Mouse (Mus musculus) kidney, postnatal 10 days (tissue): ENCODE data around the gene Pdhx.

Experiments used
- DNase-seq: peaks from one replicate; pipeline ENCODE4 v3.0.0; 2021; ENCODE audit warnings: mixed read lengths

Gene Pdhx

DNA sequence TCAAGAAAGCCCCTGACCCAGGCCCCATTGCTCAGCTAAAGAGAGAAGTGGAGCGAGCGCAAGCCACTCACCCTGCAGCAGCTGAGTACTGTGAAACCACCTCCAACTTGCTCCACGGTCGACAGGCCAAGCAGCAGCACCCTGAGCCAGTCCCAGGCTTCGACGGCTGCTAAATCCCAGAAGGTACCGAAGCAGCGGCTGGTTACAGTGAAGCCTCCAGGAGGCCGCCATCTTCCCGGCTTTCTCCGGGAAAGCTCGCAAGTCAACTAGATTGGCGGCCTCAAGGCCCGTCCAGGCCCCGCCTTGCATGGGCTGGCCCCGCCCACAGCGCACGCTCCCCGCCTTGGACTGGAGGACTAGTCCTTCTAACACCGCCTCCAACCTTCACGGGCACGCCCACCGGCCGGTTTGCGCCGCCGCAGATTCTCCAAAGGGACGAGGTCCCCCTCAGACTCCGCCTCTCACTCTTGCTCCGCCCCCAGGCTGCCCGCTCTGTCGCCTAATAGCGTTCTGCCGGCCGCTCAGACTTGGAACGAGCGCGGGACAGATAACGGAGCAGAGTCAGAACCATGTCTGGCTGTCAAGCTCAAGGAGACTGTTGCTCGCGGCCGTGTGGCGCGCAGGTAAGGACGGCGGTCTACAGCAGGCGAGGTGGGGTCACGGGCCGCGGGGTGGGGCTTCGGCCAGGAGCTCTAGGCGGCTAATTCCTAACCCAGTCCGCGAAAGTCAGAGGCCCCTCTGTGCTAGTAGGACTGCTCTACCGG lies at the start of gene Pdhx, which contains the start of gene Apip:
TSS of gene Pdhx (minus strand) at position 295 of the 764 bp plus-strand sequence.
TSS of gene Apip (plus strand) at position 457 of the 764 bp plus-strand sequence.
- peak; percentile 100 for DNase-seq

DNA sequence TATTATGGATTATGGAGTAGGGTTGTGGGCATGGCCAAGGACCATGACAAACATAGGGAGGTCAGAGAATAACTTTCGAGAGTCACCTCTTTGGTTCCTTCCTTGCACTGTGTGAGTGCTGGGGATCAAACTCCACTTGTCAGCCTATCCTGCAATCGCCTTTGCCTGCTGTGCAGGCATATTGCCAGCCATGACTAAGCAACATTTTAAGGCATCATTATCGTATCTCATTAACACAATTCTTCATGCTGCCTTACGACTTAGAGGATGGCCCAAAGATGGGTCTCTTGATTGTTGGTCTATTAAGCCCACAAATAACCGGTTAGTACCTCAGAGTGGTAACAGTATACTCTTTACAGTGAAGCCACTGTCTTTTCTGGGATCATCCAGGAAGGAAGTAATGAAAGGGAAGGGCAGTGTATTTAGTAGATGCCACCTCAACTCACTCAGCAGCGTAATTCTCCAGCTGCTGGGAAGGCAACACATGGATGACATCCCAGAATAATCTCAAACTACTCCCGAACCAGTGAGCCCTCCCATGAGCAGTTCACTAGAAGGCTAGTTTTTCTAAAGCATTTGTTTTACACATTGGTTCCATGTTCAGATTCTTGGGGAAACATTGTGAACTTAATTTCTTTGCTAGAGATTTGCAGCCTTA lies 46.0 kb upstream of the Pdhx start:
- DNase-seq: peak; percentile 21

DNA sequence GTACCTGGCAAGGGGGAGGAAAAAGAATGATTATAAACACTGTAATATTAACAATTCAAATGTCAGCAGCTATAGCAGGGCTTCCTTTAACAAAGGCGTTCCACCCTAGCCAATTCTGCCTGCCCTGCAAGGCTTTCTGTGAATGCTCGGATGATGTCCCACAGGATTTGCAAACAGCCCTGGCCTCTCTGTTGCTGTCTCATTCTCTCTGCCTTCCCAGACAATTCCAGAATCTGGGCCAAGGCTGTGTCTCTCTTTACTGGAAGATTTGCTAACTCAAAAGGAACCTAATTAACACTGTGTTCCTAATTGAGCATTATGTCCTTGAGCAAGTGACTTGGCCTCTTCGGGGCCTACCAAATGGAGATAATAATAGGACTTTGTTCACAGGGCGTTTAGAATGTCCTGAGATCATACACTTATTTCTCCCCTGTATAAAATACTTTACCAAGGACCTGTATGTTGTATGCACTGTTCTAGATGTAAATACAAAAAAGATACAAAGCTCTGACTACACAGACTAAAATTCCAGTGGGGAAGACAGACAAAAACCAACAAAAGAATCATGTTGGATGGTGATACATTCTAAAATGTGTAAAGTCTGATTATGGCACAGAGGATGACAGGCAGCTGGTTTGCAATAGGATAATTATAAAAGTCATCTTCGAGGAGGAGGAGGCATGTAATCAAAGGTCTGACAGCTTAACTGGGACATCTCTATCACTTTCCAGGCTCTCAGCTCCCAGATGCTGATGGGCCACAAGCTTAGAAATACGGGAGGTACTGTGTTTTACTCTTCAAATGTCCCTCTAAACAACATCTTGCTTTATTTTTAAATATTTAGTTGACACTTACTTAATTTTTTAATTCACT lies 45.2 kb upstream of the Pdhx start:
- no peak for DNase-seq

DNA sequence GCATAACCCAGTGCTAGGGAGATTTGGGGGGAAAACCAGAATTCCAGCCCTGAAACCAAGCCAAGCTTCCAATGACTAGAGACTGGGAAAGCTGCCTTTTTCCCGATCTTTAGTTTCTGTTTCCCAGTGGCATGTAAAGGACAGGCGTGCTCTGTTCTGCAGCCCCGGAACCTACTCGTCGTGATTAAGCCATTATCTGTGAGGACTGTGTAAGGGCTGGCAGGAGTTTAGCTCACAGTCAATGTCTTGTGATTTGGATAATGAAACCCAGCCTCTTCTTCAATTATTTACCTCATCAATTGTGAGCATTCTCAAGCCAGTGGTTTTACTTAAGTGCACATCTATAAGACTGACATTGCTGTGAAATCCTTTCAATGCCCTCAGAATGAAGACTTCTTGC lies 43.9 kb upstream of the Pdhx start:
- DNase-seq: no peak

DNA sequence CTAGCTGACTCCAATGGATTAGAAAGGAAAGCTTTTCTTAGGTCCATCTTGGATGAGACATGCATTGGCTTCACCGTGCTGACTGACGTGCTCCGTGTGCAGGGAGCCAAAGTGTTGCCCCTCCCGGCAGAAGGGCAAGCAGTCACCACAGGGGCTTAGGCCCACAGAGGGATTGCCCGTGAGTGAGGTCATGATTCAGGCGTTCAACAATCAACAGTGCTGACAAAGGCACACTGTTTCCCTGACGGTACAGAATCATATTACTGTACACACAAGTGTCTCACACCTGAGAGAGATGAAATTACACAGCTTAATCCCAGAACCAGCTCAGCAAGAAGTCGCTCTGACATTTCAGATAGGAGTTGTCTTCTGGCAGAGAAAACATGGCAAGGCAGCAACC lies 38.4 kb upstream of the Pdhx start:
- DNase-seq: no peak

DNA sequence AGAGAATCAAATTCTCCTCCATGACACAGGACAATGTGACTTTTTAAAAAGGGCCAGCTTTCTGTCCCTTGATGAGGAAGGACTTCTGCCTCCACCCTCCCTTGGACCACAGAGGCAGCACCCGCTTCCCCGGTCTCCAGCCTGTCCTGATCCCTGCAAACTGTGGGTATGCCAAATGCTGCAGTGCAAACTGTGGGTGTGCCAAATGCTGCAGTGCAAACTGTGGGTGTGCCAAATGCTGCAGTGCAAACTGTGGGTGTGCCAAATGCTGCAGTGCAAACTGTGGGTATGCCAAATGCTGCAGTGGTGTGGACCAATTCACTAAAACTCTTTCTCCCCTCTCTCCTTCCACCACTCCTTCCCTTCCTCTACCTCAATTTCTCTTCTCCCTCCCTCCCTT lies 32.9 kb upstream of the Pdhx start:
- DNase-seq: no peak

DNA sequence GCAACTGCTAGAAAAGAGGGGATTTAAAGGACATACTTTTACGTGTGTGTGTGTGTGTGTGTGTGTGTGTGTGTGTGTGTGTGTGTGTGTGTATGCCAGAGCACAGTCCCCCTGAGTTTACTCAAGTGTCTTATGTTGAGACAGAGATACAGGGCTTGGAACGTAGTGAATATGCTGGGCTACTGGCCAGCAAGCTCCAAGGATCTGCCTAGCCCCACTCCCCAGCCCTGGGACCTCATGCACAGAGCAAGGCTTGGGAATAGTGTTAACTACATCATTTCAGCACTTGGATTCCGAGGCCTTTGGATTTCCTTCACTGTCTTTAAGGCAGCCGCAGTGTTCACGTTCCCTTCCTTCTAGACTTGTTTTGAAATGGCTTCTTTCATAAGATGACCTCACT lies 29.3 kb upstream of the Pdhx start:
- DNase-seq: no peak

DNA sequence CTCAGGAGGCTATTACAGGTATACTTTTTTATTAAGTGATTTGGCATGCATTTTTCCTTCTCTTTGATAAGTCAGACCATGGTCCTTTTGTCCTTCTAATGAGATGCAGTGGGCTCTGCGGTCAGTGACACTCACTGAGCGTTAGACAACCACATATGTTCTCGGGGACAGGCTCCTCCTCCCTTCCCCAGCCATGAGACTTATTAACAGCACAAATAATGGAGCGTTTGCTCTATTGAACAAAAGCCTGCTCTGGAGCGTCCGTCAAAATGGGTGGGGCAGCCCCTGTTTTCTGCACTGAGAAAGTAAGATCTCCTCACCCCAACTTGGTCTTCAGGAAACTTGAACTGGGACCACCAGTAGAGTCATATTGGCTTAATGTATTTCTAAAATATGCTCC lies 16.2 kb upstream of the Pdhx start:
- no peak for DNase-seq

DNA sequence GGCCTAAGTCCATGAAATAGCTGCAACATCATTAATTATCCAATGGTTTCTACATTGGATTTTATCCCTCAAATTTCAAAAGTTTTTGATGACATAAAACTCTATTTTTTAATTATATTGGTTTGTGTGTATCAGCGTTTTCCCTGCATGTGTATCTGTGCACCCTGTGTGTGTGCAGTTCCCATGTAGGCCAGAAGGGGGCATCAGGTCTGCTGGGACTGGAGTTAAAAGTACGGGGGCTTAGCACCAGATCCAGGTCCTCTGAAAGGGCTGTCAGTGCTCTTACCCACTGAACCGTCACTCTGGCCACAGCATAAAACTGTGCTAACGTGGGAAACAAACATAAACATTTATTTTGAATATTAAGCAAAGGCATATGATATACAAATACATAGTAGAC lies 14.8 kb upstream of the Pdhx start:
- DNase-seq: no peak

DNA sequence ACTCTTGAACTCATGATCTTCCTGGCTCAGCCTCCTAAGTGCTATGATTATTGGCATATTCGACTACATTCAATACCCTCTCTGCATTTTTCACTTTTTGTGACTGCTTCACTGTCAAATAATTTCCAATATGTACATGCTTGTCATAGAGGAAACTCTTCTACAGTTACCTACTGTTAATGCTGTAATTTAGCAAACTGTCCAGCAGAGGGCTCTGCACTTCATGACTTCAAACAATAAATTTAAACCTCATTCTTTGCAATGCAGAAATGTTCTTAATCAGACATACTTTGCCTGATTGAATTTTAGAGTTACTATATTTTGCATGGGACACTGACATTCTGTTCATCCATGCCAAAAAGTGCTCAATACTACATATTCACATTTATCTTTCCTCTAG lies 13.1 kb upstream of the Pdhx start:
- peak; percentile 32 for DNase-seq

DNA sequence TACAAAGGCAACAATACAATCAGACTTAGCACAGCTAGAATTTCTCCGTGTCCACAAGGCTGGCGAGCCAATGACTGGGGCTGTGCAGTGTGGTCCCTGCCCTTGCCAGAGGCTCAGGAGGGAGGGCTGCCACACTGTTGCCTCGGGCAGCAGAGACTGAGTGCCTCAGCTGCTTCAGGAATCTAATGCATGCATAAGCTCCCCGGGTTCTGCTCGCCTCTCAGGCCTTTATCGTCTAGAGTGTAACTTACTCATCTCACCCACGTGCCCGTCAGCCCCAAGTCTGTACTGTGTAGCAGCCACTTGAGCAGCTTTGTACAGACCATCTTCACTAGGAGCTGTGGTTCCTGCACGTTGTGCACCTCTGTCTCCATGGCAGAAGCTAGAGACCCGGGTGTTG lies 12.3 kb upstream of the Pdhx start:
- no peak for DNase-seq

DNA sequence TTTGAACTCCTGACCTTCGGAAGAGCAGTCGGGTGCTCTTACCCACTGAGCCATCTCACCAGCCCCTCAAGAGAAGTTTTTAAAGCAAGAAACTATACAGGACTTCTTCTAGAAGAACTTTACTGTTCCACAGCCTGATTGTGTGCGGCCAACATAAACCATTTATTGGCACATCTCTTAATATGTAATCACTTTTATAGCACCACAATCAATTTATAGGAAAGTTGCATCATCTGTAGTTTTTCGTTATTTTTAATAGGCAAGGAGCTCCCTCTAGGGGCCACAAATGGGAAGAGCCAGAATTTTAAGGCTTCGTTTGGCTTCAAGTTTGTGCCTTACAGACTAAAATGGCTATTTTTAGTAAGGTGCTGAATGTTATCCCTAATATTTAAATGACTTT lies 11.1 kb upstream of the Pdhx start:
- DNase-seq: peak; percentile 19

DNA sequence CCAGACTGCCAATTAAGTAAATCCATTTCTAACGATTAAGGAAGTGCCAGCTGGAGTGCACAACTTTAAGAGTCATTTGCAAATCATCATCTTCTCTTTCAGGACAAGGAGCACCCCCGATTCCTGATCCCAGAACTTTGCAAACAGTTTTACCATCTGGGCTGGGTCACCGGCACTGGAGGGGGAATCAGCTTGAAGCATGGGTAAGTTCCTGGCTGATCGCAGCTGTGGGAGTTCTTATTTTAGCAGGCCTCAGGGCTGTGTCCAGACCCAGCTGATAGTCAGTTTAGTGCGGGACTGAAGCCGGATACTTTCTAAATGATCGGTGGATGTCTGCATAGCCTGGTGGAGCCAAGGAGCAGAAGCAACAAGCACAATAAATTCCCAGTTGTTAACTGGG lies 9.5 kb upstream of the Pdhx start:
- DNase-seq: no peak

DNA sequence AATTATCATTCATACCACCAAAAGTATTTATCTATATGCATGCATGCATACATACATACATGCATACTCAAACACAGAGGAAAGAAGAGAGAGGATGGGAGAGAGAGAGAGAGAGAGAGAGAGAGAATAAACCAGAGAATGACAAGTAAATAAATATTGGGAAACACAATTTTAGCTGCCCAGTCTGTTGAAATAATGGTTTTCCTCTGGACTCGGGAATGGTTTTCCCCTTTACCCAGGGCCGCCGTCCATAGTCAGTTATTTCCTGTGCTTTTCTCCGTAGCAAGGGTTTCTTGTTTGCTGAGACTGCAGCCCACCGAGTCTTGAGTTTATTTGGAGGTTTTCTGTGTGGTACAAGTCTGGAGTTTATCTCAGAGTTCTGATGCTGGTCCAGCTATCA lies 8.4 kb upstream of the Pdhx start:
- DNase-seq: no peak

DNA sequence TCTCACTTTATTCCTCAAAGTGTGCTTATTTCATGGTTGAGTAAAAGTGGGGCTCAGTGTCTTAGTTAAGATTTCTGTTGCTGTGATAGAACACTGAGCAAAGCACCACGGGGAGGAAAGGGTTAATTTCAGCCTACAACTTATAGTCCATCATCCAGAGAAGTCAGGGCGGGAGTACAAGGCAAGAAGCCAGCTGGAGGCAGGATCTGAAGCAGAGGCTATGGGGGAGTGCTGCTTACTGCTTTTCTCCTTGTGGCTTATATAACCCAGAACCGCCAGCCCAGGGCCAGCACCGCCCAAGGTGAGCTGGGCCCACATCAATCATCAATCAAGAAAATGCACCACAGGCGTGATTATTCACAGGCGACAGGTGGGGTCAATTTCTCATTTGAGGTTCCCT lies 7.8 kb upstream of the Pdhx start:
- peak; percentile 12 for DNase-seq

DNA sequence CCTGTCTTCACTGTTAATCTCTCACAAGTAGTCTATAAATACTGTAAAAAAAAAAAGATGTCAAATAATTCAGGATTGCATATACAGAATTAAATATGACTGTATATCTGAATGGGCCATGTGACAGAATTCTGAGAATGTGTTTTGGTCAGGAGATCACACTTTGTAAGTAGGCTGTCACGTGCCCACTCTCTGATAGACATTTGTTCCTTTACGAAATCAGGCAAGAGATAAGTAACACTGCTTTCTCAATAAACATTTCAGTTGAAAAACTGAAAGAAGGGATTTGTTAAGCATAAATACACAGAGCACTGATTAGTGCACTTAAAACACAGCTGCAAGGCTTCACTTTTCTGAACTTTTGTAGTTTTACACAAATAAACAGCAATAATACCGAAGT lies 2.7 kb downstream of the Pdhx start:
- DNase-seq: no peak

DNA sequence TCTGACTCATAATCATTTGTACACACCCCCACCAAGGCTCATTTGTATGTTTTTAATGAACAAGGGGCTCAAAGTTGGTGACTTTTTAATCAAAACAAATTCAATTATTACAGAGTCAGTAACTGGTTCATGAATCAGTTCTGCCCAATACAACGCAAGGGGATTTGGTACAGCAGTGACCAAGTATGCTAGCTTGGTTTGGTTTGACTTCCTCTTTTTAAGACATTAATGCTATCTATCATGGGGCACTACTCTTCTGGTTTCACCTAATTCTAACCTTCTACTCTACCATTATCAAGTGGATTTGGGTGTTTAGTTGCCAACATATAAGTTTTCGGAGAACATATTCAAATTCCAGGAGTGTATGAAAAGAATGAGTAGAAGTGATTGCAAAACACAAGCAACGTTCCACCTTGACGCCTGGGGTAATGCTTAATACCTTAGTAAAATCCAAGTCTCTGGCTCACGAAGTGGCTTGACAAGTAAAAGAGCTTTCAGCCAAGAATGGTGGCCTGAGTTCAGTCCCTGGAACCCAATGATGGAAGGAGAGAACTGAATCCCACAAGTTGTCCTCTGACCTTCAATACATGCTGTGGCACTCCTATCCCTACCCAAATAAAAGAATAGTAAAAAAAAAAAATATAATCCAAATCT lies 3.4 kb downstream of the Pdhx start:
- no peak for DNase-seq

DNA sequence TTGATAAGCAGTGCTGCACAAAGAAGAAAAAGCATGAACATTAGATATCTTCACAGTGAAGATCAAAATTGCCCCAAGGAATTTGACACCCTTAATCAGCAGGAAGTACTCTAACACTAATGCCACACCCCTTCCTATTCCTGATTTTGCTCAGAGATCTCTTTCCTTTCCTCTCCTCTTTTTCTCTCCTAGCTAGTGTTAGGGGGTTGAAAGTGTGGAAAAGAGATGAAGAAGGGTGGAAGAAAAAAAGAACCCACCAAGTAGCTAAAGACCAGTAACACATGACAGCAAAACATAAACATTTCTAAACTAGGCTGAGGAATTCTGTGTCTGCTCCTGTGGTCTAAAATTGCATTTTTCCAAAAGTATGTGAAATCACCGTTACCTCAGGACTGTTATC lies 4.7 kb downstream of the Pdhx start:
- no peak for DNase-seq

DNA sequence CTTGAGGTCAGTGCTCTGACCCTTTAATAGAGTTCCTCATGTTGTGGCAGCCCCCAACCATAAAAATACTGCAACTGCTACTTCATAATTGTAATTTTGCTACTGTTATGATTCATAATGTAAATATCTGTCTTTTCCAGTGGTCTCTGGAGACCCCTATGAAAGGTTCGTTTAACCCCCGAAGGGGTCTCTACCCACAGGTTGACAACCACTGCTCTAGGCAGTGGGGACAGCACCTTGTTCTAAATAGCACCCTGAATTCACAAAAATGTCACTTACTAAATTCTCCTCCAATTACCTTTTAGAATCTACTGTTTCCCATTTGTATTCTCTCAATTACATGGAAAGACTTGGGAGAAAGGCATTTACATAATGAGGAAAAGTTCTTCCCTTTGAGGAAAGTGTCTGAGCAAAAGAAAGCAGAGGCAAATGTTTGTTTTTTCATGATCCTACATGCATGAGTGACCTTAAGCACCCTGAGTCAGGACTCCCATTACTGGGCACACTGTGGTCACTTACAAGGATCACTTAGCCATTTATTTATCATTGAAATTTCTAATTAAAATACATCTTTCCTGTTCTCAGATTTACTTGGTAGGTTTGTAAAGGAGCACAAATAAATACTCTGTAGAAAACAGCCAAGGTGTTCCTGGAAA lies 5.6 kb downstream of the Pdhx start:
- DNase-seq: no peak

DNA sequence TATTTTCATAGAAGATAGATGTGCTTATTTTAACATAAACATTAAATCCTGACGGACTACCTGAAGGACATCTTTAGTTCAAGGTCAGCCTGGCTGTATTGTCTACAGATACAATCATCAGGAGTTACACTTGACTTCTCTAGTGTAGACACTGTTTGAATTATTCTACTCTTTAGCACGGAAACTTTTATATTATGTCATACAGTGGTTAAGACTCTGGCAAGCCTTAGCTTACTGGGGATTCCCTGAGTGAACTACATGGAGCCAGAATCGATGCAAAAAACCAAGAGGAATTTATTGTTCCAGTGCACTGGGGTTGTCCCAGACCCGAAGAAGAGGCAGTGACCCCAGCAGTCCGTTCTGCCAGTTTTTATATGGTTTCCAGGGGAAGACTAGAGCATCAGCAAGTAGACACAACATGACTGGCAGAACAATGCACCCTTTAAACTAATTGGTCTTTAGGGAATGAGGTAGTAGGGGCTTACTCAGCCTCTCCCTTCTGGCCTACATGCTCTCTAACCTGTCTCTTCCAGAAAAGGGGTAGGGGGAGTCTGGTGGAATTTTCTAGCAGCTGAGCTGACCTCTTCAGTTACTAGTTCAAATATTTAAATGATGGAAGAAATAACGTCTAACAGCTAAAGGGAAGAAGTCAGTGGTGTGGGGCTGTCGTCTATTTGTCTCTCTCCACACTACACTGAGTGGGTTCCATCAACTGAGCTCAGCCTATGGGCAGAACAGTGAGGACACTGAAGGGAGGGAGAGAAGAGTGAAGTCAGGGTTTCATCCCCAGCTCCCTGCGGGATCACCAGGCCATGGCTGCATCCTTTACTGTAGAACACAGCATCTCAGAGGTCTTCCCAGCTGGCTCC lies 6.4 kb downstream of the Pdhx start:
- DNase-seq: no peak

DNA sequence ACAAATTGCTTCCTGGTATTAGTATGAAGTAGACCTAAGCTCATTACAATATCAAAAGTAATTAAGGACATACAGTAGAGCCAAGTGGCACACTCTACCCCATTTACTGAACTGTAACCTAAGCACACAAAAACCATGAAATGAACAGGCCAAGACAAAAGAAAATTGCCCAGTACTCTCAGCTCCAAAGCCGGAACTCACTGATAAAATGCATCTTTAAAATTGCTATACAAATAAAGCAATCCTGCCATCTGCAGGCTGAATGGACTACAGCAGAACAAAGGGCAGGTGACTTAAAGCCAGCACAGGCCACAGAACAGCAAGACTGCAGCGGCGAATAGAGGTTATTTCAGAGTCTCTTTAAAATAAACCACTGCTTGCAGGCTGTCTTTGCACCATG lies 10.4 kb downstream of the Pdhx start:
- DNase-seq: peak; percentile 66

DNA sequence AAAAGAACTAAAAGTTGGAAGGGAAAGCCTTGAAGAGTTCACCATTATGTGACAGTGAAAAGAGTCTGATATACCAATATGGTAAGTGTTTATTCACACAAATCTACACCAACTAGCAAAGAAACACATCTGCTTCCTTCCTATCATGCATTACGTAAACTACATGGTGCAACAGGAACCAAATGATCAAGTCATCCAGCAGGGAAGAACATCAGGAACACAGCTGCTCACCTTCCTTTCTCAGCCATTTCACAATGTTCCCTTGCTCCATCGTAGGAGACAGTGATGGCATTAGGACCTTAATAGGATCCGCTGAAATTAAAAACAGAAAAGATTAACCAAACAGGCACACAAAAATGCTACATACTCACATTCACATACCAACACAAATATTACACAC lies 15.0 kb downstream of the Pdhx start:
- no peak for DNase-seq
